Mouse (Mus musculus): Measurements from ENCODE around the gene Gin1. TPM values are rescaled to one million over a fixed set of nuclear protein-coding genes. Genes with fewer than 3 reads are reported as not detected.

Gene Gin1
- polyA plus RNA-seq, 1 experiment from 2014 or later, result 14.2 TPM

Other genes starting within 250 kb of the Gin1 start
- gene D1Ertd622e, start 108.1 kb upstream of the Gin1 start, polyA plus RNA-seq (2016; fragmentation: Nextera tagmentation; extraction: Ambion mirVana), result 9.9 and 10.3 TPM in 2 replicates
- 46.5 and 50.6 TPM in 2 replicates for gene Ppip5k2, start 239 bp downstream of the Gin1 start, polyA plus RNA-seq (2016; fragmentation: Nextera tagmentation; extraction: Ambion mirVana)

Data from limb, embryonic 10.5 days (tissue).